Mouse (Mus musculus) left cerebral cortex, adult 9 months (tissue): ENCODE data around the gene Kir3dl2.
"Not testable (repeated sequence)": the region's sequence is repeated elsewhere in the genome, so short reads cannot be mapped to it uniquely, and the experiment has no call there.

ENCODE experiments used
- DNase-seq, 2 experiments: peaks; one replicate each; pipeline ENCODE4 v3.0.0; 2022; ENCODE audit warnings: low spot score in 2 of 2

Kir3dl2 gene

GRCm38 (mm10) chrX:136543956-136544355 lies at the start of gene Kir3dl2:
Gene Kir3dl2, minus strand, starts transcription at chrX:136544056.
- not testable (repeated sequence) for DNase-seq

GRCm38 (mm10) chrX:136590897-136591257 lies 47.0 kb upstream of the Kir3dl2 start:
- DNase-seq, result no peak

- peak; percentile 43 to 79 for DNase-seq
Observed at GRCm38 (mm10) chrX:136590199-136590896, 46.5 kb upstream of the Kir3dl2 start, which contains the start of gene Tceal3. Gene Tceal3, plus strand, starts transcription at chrX:136590842.

GRCm38 (mm10) chrX:136584617-136585016 lies 40.8 kb upstream of the Kir3dl2 start:
- DNase-seq, result no peak

- DNase-seq, result not testable (repeated sequence)
Observed at GRCm38 (mm10) chrX:136569094-136569493, 25.2 kb upstream of the Kir3dl2 start.

GRCm38 (mm10) chrX:136517699-136518098 lies 26.2 kb downstream of the Kir3dl2 start, which contains the start of gene Kir3dl1:
Gene Kir3dl1, plus strand, starts transcription at chrX:136517999.
- DNase-seq, result not testable (repeated sequence)
